Mouse (Mus musculus): Measurements from ENCODE around the gene Pigz. TPM values are rescaled to one million over a fixed set of nuclear protein-coding genes. Genes with fewer than 3 reads are reported as not detected.

The Pigz gene
- 27.1 and 27.2 TPM in 2 replicates for polyA plus RNA-seq (2021; fragmentation: Nextera tagmentation)
- long read RNA-seq, experiment 1, transcript Pigz-201 (3 exons, 2,184 nt) = major isoform, 10 of 19 reads
- long read RNA-seq, experiment 1, partial matches to known transcripts = 1 of 19 reads
- long read RNA-seq, experiment 1, other reads (novel, unspliced or antisense) = 8 of 19 reads
- long read RNA-seq, experiment 2, transcript Pigz-201 (3 exons, 2,184 nt) = major isoform, 16 of 19 reads
- long read RNA-seq, experiment 2, partial matches to known transcripts = 0 of 19 reads
- long read RNA-seq, experiment 2, other reads (novel, unspliced or antisense) = 3 of 19 reads

DNA sequence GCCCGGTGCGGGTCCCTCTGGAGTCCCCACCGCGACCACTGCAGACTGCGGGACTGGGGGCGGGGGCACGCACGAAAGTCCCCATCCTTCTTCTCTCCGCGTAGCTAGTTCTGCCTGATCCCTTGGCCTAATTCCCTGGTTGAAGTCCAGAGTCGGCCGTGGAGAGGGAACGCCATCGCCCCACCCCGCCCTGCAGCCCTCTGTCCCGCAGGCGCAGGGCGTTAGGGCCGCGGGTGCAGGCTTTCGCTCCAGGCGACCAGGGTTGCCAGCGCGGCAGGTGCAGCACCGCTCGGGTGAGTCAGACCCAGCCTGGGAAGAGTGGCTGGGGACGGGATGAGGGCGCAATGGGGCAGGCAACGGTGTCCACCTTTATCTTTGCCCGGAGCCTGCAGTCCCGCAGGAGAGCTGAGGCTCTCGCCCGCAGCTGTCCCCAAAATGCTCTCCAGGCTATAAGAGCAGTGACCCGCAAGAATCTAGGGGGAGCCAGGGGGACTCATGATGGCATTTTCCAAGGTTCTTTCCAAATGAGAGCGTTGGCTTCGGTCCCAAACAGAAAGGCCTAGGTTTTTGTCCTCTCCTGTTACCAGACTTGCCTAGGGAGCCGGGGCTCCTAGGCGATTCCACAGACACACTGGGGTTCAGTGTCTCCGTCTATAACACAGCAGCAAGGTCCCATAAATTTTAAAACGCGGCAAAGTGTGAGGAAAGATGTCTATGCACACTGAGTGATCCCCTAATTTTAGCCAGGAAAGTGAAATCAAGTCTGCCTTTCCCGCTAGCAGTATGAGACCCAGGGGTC, at the start of gene Pigz:
Gene Pigz, plus strand, starts transcription at position 101 of the 799 bp plus-strand sequence.

DNA sequence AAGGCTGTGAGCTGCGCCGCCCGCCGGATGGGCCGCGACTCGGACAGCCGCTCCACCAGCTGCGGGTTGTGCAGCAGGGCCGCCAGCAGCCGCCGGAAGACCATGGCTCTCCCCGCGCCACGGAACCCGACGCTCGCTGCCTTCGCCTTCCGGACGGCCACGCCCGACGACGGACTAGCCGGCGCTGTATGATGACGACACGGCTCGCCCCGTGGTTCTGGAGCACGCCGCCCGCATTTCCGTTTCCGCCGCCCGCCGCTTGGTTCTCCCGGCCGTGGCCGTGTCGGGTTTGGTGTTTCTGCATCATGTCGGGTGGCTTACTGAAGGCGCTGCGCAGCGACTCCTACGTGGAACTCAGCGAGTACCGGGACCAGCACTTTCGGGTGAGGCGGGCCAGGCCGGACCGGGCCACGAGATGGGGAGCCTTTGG, 14.7 kb downstream of the Pigz start, which contains the start of the genes 0610012G03Rik and Ncbp2:
Gene 0610012G03Rik, minus strand, starts transcription at position 150 of the 430 bp plus-strand sequence.
Gene Ncbp2, plus strand, starts transcription at position 169 of the 430 bp plus-strand sequence.

Small RNA genes within 50 kb of the gene (microRNA-seq; reads per million reads assigned to microRNA genes)
- gene Gm26269 = not detected

Other genes starting within 250 kb of the Pigz start
- gene Meltf, start 55.0 kb upstream of the Pigz start, polyA plus RNA-seq (2021; fragmentation: Nextera tagmentation) = 0.15 and 0.30 TPM in 2 replicates
- gene 0610012G03Rik, start 14.6 kb downstream of the Pigz start, polyA plus RNA-seq (2021; fragmentation: Nextera tagmentation) = 164 TPM in 2 replicates
- gene Ncbp2, start 14.7 kb downstream of the Pigz start, polyA plus RNA-seq (2021; fragmentation: Nextera tagmentation) = 51.3 and 58.7 TPM in 2 replicates
- gene Senp5, start 69.4 kb downstream of the Pigz start, polyA plus RNA-seq (2021; fragmentation: Nextera tagmentation) = 5.4 and 6.1 TPM in 2 replicates
- gene Pak2, start 145.5 kb downstream of the Pigz start, polyA plus RNA-seq (2021; fragmentation: Nextera tagmentation) = 11.8 and 12.5 TPM in 2 replicates
- 42.5 and 48.9 TPM in 2 replicates for gene Pigx, start 165.9 kb downstream of the Pigz start, polyA plus RNA-seq (2021; fragmentation: Nextera tagmentation)
- 99.2 and 105 TPM in 2 replicates for gene Cep19, start 165.9 kb downstream of the Pigz start, polyA plus RNA-seq (2021; fragmentation: Nextera tagmentation)
- gene Nrros, start 231.7 kb downstream of the Pigz start, polyA plus RNA-seq (2021; fragmentation: Nextera tagmentation) = 6.4 and 6.8 TPM in 2 replicates
- gene Bex6, start 246.0 kb downstream of the Pigz start, polyA plus RNA-seq (2021; fragmentation: Nextera tagmentation) = not detected in 2 replicates

All from layer of hippocampus, adult 6 months (tissue).